Comparison of ENCODE assay signal across 8 mouse cellular contexts in the genomic region with DNA sequence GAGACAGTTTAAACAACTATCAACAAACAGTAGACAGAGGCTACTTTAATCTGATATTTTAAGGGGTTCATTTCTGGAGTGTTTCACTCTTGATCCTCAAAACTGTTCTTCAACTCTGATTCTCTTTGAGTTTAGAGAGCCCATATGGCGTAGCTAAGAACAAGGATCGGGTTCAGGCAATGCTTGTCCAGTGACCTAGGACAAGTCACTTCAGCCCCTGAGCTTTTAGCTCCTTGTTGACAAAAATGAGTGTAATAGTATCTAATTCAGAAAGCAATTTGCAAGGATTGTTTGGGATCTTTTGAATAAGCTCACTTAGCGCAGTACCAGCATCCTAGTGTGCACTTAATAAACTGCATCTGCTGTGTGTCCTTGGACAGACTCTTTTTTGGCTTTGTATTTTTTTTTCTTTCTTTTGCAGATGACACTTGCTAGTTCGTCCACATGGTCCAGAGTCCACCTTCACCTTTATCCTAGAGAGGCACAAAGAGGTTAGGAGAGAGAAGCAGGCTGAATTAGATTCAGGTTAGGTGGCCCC. TPM values are rescaled to one million over a fixed set of nuclear protein-coding genes. Genes with fewer than 3 reads are reported as not detected.
A peak's percentile ranks its signal among the peaks of the same experiment; 100 is the strongest.
DNase-seq lines count a peak whose midpoint lies in the region; ATAC-seq lines count a peak whose summit lies in the region.

No protein-coding gene starts in this region.

- peak overlapping the region; percentile 87 for H3K9ac ChIP-seq in kidney, embryonic 14.5 days (ENCODE audit: low read depth, low read length)
- peak overlapping the region; percentile 97 for H3K9ac ChIP-seq in hindbrain, embryonic 14.5 days
- peak overlapping the region; percentile 96 for H3K9ac ChIP-seq in midbrain, embryonic 15.5 days

- no peak for DNase-seq in kidney, postnatal 36 days
- peak; percentile 53 for DNase-seq in R1 (ENCODE audit: low read depth, low spot score)
- no peak for DNase-seq in hindbrain, embryonic 14.5 days (ENCODE audit: low spot score)
- no peak for DNase-seq in yolk sac, embryonic 10.5 days (ENCODE audit: low spot score)
- no peak for DNase-seq in spleen, postnatal 10 days (ENCODE audit: low spot score in 2 of 2)
- no peak for DNase-seq in adrenal gland, adult 18-20 months (ENCODE audit: low spot score in 2 of 2)

- 0 out of 2 replicates have a peak overlapping the region, but pooled peaks have one; percentile 40 for H3K27ac ChIP-seq in kidney, embryonic 14.5 days (ENCODE audit: low read depth, low read length)
- peak overlapping the region; percentile 85 for H3K27ac ChIP-seq in hindbrain, embryonic 14.5 days
- peak overlapping the region; percentile 87 for H3K27ac ChIP-seq in midbrain, embryonic 15.5 days

- WGBS in kidney, embryonic 14.5 days: 47% methylated on average over 4 of the region's 4 CpGs
- WGBS in hindbrain, embryonic 14.5 days: 51% methylated on average over 4 of the region's 4 CpGs
- 51% methylated on average over 4 of the region's 4 CpGs for whole genome bisulfite sequencing in midbrain, embryonic 15.5 days

- H3K4me3 ChIP-seq in kidney, embryonic 14.5 days (ENCODE audit: low read length): peak overlapping the region; percentile 83
- H3K4me3 ChIP-seq in hindbrain, embryonic 14.5 days (replicated peaks; ENCODE audit: low read length): peak overlapping the region; percentile 90
- peak overlapping the region; percentile 85 for H3K4me3 ChIP-seq in midbrain, embryonic 15.5 days

- H3K4me1 ChIP-seq in kidney, embryonic 14.5 days (ENCODE audit: control insufficient read depth, insufficient read depth, low read length): no peaks in the 10 kb centered on the region
- peaks cover 9% of the 10 kb centered on the region for H3K4me1 ChIP-seq in hindbrain, embryonic 14.5 days (replicated peaks; ENCODE audit: control insufficient read depth, insufficient read depth, low read length)
- peaks cover 12% of the 10 kb centered on the region for H3K4me1 ChIP-seq in midbrain, embryonic 15.5 days

- peak overlapping the region; percentile 63 for H3K4me2 ChIP-seq in kidney, embryonic 14.5 days (replicated peaks; ENCODE audit: low read depth, low read length)
- peak overlapping the region; percentile 63 for H3K4me2 ChIP-seq in hindbrain, embryonic 14.5 days (replicated peaks)
- peak overlapping the region; percentile 62 for H3K4me2 ChIP-seq in midbrain, embryonic 15.5 days

- H3K36me3 ChIP-seq in kidney, embryonic 14.5 days (ENCODE audit: control insufficient read depth, insufficient read depth, low read length): peaks cover 13% of the 10 kb centered on the region; the same call in 1 of the 2 replicates
- H3K36me3 ChIP-seq in hindbrain, embryonic 14.5 days (replicated peaks; ENCODE audit: control insufficient read depth, insufficient read depth): peaks cover 16% of the 10 kb centered on the region
- H3K36me3 ChIP-seq in midbrain, embryonic 15.5 days (replicated peaks): no peaks in the 10 kb centered on the region

- H3K9me3 ChIP-seq in kidney, embryonic 14.5 days (ENCODE audit: control insufficient read depth, low read length): no peaks in the 10 kb centered on the region
- no peaks in the 10 kb centered on the region for H3K9me3 ChIP-seq in hindbrain, embryonic 14.5 days (ENCODE audit: control insufficient read depth, low read length)
- H3K9me3 ChIP-seq in midbrain, embryonic 15.5 days: no peaks in the 10 kb centered on the region

- H3K27me3 ChIP-seq in kidney, embryonic 14.5 days (ENCODE audit: control insufficient read depth, insufficient read depth, low read length): no peaks in the 10 kb centered on the region
- H3K27me3 ChIP-seq in hindbrain, embryonic 14.5 days (ENCODE audit: control insufficient read depth, insufficient read depth, low read length): no peaks in the 10 kb centered on the region
- no peaks in the 10 kb centered on the region for H3K27me3 ChIP-seq in midbrain, embryonic 15.5 days (replicated peaks)

- no peak for ATAC-seq in kidney, embryonic 14.5 days (ENCODE audit: low FRiP score, low TSS enrichment)
- no peak for ATAC-seq in hindbrain, embryonic 14.5 days (ENCODE audit: low FRiP score)
- ATAC-seq in midbrain, embryonic 15.5 days (replicated peaks): no peak

RNA-seq across cellular contexts. Expression of gene Rft1, which starts 0.6 kb away (rescaled TPM):
- 11.6 and 19.4 TPM in 2 replicates for polyA plus RNA-seq in kidney, embryonic 14.5 days (2014; fragmentation: Nextera tagmentation; extraction: Ambion mirVana)
- polyA plus RNA-seq in hindbrain, embryonic 14.5 days (2014; fragmentation: Nextera tagmentation; extraction: Ambion mirVana): 8.3 and 9.0 TPM in 2 replicates
- polyA plus RNA-seq in midbrain, embryonic 15.5 days (2015; fragmentation: Nextera tagmentation; extraction: Ambion mirVana): 7.6 and 9.6 TPM in 2 replicates
- total RNA-seq in adrenal gland, adult 18-20 months (2021): 10 to 100 TPM; 20.8 to 35.3 TPM

RNA-seq across cellular contexts. Expression of gene Prkcd, which starts 28.8 kb away (rescaled TPM):
- polyA plus RNA-seq in kidney, embryonic 14.5 days (2014; fragmentation: Nextera tagmentation; extraction: Ambion mirVana): 33.4 and 37.0 TPM in 2 replicates
- 19.4 and 21.1 TPM in 2 replicates for polyA plus RNA-seq in hindbrain, embryonic 14.5 days (2014; fragmentation: Nextera tagmentation; extraction: Ambion mirVana)
- polyA plus RNA-seq in midbrain, embryonic 15.5 days (2015; fragmentation: Nextera tagmentation; extraction: Ambion mirVana): 14.7 and 19.6 TPM in 2 replicates
- 100 to 1,000 TPM; 123 to 353 TPM for total RNA-seq in adrenal gland, adult 18-20 months (2021)

RNA-seq across cellular contexts. Expression of gene Sfmbt1, which starts 59.9 kb away (rescaled TPM):
- 8.5 and 18.0 TPM in 2 replicates for polyA plus RNA-seq in kidney, embryonic 14.5 days (2014; fragmentation: Nextera tagmentation; extraction: Ambion mirVana)
- polyA plus RNA-seq in hindbrain, embryonic 14.5 days (2014; fragmentation: Nextera tagmentation; extraction: Ambion mirVana): 19.8 and 20.0 TPM in 2 replicates
- 19.4 and 21.9 TPM in 2 replicates for polyA plus RNA-seq in midbrain, embryonic 15.5 days (2015; fragmentation: Nextera tagmentation; extraction: Ambion mirVana)
- total RNA-seq in adrenal gland, adult 18-20 months (2021): 10 to 100 TPM; 25.9 to 27.6 TPM
